Mouse (Mus musculus) heart, embryonic 10.5 days (tissue): ENCODE measurements around the gene Gata2. TPM values are rescaled to one million over a fixed set of nuclear protein-coding genes. Genes with fewer than 3 reads are reported as not detected.

ENCODE experiments used
- DNase-seq: peaks from one replicate; pipeline ENCODE4 v3.0.0-alpha.2; 2017; ENCODE audit warnings: low spot score
- H3K27ac ChIP-seq: fragments of 300-500 bp; sonication (generic); 2 replicates; pipeline ENCODE4 v1.5.1; 2016; ENCODE audit warnings: mild to moderate bottlenecking
- H3K27me3 ChIP-seq: fragments of 300-500 bp; sonication (generic); 2 replicates; pipeline ENCODE4 v1.6.1; 2016; ENCODE audit warnings: mild to moderate bottlenecking; ENCODE audit not compliant: poor library complexity, insufficient read depth, severe bottlenecking
- H3K36me3 ChIP-seq: fragments of 300-500 bp; sonication (generic); 2 replicates; pipeline ENCODE4 v1.6.1; 2016; ENCODE audit warnings: mild to moderate bottlenecking, moderate library complexity
- H3K4me1 ChIP-seq: fragments of 300-500 bp; sonication (generic); 2 replicates; pipeline ENCODE4 v1.6.1; 2016; ENCODE audit warnings: mild to moderate bottlenecking
- H3K4me3 ChIP-seq: fragments of 300-500 bp; sonication (generic); 2 replicates; pipeline ENCODE4 v1.5.1; 2016; ENCODE audit warnings: mild to moderate bottlenecking, moderate library complexity
- H3K9me3 ChIP-seq: fragments of 300-500 bp; sonication (generic); 2 replicates; pipeline ENCODE4 v1.6.1; 2016; ENCODE audit warnings: mild to moderate bottlenecking, moderate library complexity
- WGBS: fragments of 180-500 bp; shearing (Covaris S2); methylation state at CpG from one replicate; pipeline ENCODE4 v1.1.7; 2016; 5-methylcytosine and 5-hydroxymethylcytosine counted together
- polyA plus RNA-seq: library from polyadenylated mRNA; unstranded; fragments of >200 nt; fragmentation: Nextera tagmentation; extraction: Ambion mirVana; gene quantifications from 2 replicates; pipeline ENCODE4 v1.2.1, GENCODE M21; 2016

Gata2 gene
- polyA plus RNA-seq, 1 experiment from 2014 or later: 24.8 TPM

- Histone ChIP-seq H3K4me3 (peak overlapping the region; percentile 67), H3K27ac (peak overlapping the region; percentile 86), H3K36me3 (peaks cover 5% of the 10 kb centered on the region; the same call in 1 of the 2 replicates), H3K27me3 (peaks cover 100% of the 10 kb centered on the region), H3K4me1 (peaks cover 62% of the 10 kb centered on the region), H3K9me3 (no peaks in the 10 kb centered on the region)
- WGBS: under 1% methylated on average over 39 of the region's 39 CpGs
- DNase-seq: no peak
These were observed 3.8 kb downstream of the Gata2 start for GRCm38 (mm10) chr6:88197313-88198069.

- Histone ChIP-seq H3K9me3 (no peaks in the 10 kb centered on the region), H3K4me1 (peaks cover 63% of the 10 kb centered on the region), H3K27me3 (peaks cover 97% of the 10 kb centered on the region), H3K4me3 (peak overlapping the region; percentile 67), H3K36me3 (peaks cover 5% of the 10 kb centered on the region; the same call in 1 of the 2 replicates), H3K27ac (peak overlapping the region; percentile 80)
- under 1% methylated on average over 61 of the region's 62 CpGs for WGBS
- DNase-seq: peak; percentile 92
These were observed 4.6 kb downstream of the Gata2 start for GRCm38 (mm10) chr6:88198070-88198940.

GRCm38 (mm10) chr6:88199001-88199717 lies 5.5 kb downstream of the Gata2 start:
- DNase-seq: no peak
- Histone ChIP-seq H3K4me3 (peak overlapping the region; percentile 67), H3K9me3 (no peaks in the 10 kb centered on the region), H3K27ac (peak overlapping the region; percentile 80), H3K4me1 (peaks cover 63% of the 10 kb centered on the region), H3K36me3 (peaks cover 5% of the 10 kb centered on the region; the same call in 1 of the 2 replicates), H3K27me3 (peaks cover 97% of the 10 kb centered on the region)
- under 1% methylated on average over 39 of the region's 39 CpGs for WGBS

- H3K4me1 ChIP-seq: peaks cover 68% of the 10 kb centered on the region
- H3K4me3 ChIP-seq: peak overlapping the region; percentile 67
- peaks cover 97% of the 10 kb centered on the region for H3K27me3 ChIP-seq
- no peaks in the 10 kb centered on the region for H3K9me3 ChIP-seq
- peaks cover 11% of the 10 kb centered on the region; the same call in 1 of the 2 replicates for H3K36me3 ChIP-seq
- DNase-seq: no peak
- peak overlapping the region; percentile 80 for H3K27ac ChIP-seq
- WGBS: 4% methylated on average over 50 of the region's 50 CpGs
These were observed 6.3 kb downstream of the Gata2 start for GRCm38 (mm10) chr6:88199718-88200692.

- WGBS: 13% methylated on average over 20 of the region's 20 CpGs
- Histone ChIP-seq H3K27me3 (peaks cover 97% of the 10 kb centered on the region), H3K4me1 (peaks cover 75% of the 10 kb centered on the region), H3K27ac (0 out of 2 replicates have a peak overlapping the region, but pooled peaks have one; percentile 80), H3K36me3 (peaks cover 14% of the 10 kb centered on the region; the same call in 1 of the 2 replicates), H3K9me3 (no peaks in the 10 kb centered on the region), H3K4me3 (peak overlapping the region; percentile 67)
- no peak for DNase-seq
These were observed 7.3 kb downstream of the Gata2 start for GRCm38 (mm10) chr6:88200693-88201609.

GRCm38 (mm10) chr6:88201926-88202700 lies 8.4 kb downstream of the Gata2 start:
- DNase-seq: no peak
- Histone ChIP-seq H3K4me1 (peaks cover 74% of the 10 kb centered on the region), H3K9me3 (no peaks in the 10 kb centered on the region), H3K27me3 (peaks cover 97% of the 10 kb centered on the region), H3K27ac (peak overlapping the region; percentile 65), H3K36me3 (peaks cover 14% of the 10 kb centered on the region; the same call in 1 of the 2 replicates), H3K4me3 (peak overlapping the region; percentile 36; the same call in 1 of the 2 replicates)
- WGBS: 15% methylated on average over 15 of the region's 15 CpGs

GRCm38 (mm10) chr6:88202921-88203690 lies 9.4 kb downstream of the Gata2 start:
- H3K4me1 ChIP-seq: peaks cover 64% of the 10 kb centered on the region
- peak overlapping the region; percentile 36 for H3K4me3 ChIP-seq
- peaks cover 97% of the 10 kb centered on the region for H3K27me3 ChIP-seq
- peaks cover 14% of the 10 kb centered on the region; the same call in 1 of the 2 replicates for H3K36me3 ChIP-seq
- H3K9me3 ChIP-seq: no peaks in the 10 kb centered on the region
- DNase-seq: no peak
- WGBS: 1% methylated on average over 24 of the region's 24 CpGs
- peak overlapping the region; percentile 78 for H3K27ac ChIP-seq

GRCm38 (mm10) chr6:88203791-88204405 lies 10.2 kb downstream of the Gata2 start:
- peaks cover 56% of the 10 kb centered on the region for H3K4me1 ChIP-seq

GRCm38 (mm10) chr6:88204531-88205385 lies 11.1 kb downstream of the Gata2 start:
- Histone ChIP-seq H3K27ac (peak overlapping the region; percentile 57), H3K36me3 (peaks cover 14% of the 10 kb centered on the region; the same call in 1 of the 2 replicates), H3K4me1 (peaks cover 47% of the 10 kb centered on the region), H3K27me3 (peaks cover 93% of the 10 kb centered on the region), H3K9me3 (no peaks in the 10 kb centered on the region), H3K4me3 (peak overlapping the region; percentile 10; the same call in 1 of the 2 replicates)
- no peak for DNase-seq
- 24% methylated on average over 25 of the region's 25 CpGs for WGBS

More at GRCm38 (mm10) chr6:88203791-88204405, 10.2 kb downstream of the Gata2 start:
- no peaks in the 10 kb centered on the region for H3K9me3 ChIP-seq
- no peak for DNase-seq
- H3K27me3 ChIP-seq: peaks cover 94% of the 10 kb centered on the region
- H3K4me3 ChIP-seq: peak overlapping the region; percentile 36
- 15% methylated on average over 10 of the region's 10 CpGs for WGBS
- peaks cover 14% of the 10 kb centered on the region; the same call in 1 of the 2 replicates for H3K36me3 ChIP-seq
- peak overlapping the region; percentile 78 for H3K27ac ChIP-seq
